Mouse (Mus musculus): ENCODE data around the gene Tfeb. TPM values are rescaled to one million over a fixed set of nuclear protein-coding genes. Genes with fewer than 3 reads are reported as not detected.

Tfeb gene
- polyA plus RNA-seq, 1 experiment from 2014 or later, result 2.1 TPM

DNA sequence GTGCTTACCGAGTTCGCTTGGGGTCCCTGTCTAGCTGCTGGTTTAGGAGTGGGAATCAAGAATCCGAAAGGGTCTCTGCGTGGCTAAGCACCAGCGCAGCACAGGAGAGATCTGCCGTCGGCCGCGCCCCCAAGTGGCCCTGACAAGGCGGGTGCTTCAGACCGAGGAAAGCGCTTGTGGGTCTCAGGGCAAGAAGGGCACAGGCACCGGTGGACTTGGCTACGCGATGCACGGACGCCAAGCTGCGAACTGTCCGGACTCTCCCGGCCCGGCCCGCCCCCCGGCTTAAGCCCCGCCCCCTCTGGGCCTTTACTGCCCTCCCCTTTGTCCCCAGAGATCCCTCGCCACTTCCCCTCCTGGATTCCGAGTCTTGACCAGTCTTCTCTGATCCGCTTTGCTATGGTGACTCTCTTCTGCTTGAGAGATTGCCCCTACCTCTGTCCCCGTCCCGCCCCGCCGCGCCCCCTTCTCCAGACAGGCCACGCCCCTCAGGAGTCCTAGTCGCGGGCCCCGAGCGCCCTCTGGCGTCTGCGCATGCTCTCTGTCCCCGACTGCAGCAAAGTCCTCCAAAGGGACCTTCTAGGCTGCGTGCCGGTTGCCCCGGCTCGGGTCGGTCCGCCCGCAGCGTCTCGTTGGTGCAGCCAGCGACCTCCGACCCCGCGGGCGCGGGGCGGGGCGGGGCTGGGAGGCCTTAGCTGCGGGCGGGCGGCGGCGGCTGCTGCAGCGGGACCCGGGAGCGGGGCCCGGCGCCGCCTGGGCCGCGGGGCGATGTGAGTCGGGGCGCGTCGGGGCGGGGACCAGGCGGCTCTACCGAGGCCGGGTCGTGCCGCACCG, 42.1 kb upstream of the Tfeb start, which contains the start of gene Prickle4:
TSS of gene Prickle4 (minus strand) at position 234 of the 834 bp plus-strand sequence.
- H3K9me3 ChIP-seq (ENCODE audit: control insufficient read depth, low read length), result no peaks in the 10 kb centered on the region
- H3K4me1 ChIP-seq (ENCODE audit: control insufficient read depth, insufficient read depth, low read length), result peaks cover 13% of the 10 kb centered on the region
- H3K4me3 ChIP-seq (ENCODE audit: low read depth, low read length), result peak within 1 kb of the TSS; percentile 80
- no peaks in the 10 kb centered on the region for H3K27me3 ChIP-seq (ENCODE audit: control insufficient read depth, insufficient read depth, low read length)
- WGBS, result under 1% methylated on average over 81 of the region's 82 CpGs
- H3K27ac ChIP-seq (ENCODE audit: low read depth, low read length), result peak within 1 kb of the TSS; percentile 68
- no peaks in the 10 kb centered on the region; the same call in 1 of the 2 replicates for H3K36me3 ChIP-seq (ENCODE audit: control insufficient read depth, insufficient read depth, low read length)
- ATAC-seq (ENCODE audit: low FRiP score) (peak; percentile 97), DNase-seq (ENCODE audit: low spot score, missing footprints) (peak; percentile 100)
- peak within 1 kb of the TSS; percentile 56 for H3K4me2 ChIP-seq
- H3K9ac ChIP-seq (ENCODE audit: low read length), result peak within 1 kb of the TSS; percentile 92

DNA sequence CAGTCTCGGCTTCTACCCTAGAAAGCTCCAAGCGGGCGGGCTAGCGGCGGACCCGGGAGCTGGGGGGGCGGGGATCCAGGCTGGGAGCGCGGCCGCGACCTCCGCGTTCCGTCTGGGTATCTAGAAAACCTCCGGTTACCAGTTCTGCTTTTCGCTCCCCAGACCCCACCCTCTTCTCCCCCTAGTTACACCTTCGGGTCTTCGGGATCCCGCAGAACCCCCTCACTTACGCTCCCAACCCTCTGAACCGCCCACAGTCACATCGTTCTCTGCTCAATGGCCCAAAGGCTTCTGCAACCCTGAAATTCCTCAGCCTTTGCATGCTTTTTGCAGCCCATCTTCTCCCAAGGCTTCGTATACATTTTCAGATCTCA, 41.5 kb upstream of the Tfeb start:
- ATAC-seq (ENCODE audit: low FRiP score) (peak; percentile 17; the same call in 1 of the 2 replicates), DNase-seq (ENCODE audit: low spot score, missing footprints) (no peak)
- under 1% methylated on average over 23 of the region's 23 CpGs for WGBS
- Histone ChIP-seq H3K36me3 (ENCODE audit: control insufficient read depth, insufficient read depth, low read length) (no peaks in the 10 kb centered on the region; the same call in 1 of the 2 replicates), H3K9ac (ENCODE audit: low read length) (peak overlapping the region; percentile 92), H3K9me3 (ENCODE audit: control insufficient read depth, low read length) (no peaks in the 10 kb centered on the region), H3K27ac (ENCODE audit: low read depth, low read length) (peak overlapping the region; percentile 68), H3K4me1 (ENCODE audit: control insufficient read depth, insufficient read depth, low read length) (peaks cover 11% of the 10 kb centered on the region), H3K4me3 (ENCODE audit: low read depth, low read length) (peak overlapping the region; percentile 80), H3K4me2 (peak overlapping the region; percentile 56), H3K27me3 (ENCODE audit: control insufficient read depth, insufficient read depth, low read length) (no peaks in the 10 kb centered on the region)

DNA sequence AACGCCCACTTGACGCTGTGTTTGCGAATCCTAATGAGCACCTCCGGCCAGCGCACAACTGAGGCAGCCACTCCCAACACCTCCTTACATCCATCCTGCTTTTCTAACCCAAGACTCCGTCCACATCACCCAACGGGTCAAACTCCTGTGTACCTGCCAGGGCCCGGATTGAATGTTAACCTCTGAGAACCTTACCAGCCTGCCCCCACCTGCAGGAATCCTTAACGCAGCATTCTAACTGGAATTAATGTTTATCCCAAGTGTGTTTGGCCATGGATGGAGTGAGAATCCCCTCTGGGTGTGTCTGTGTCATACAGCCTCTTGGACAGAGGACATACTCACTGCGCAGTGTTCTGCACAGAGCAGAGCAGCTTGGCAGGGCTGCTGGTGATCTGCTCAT, 38.7 kb upstream of the Tfeb start:
- H3K27ac ChIP-seq (ENCODE audit: low read depth, low read length), result no peak overlapping the region
- H3K36me3 ChIP-seq (ENCODE audit: control insufficient read depth, insufficient read depth, low read length), result peaks cover 7% of the 10 kb centered on the region; the same call in 1 of the 2 replicates
- DNase-seq (ENCODE audit: low spot score, missing footprints) (no peak), ATAC-seq (ENCODE audit: low FRiP score) (no peak)
- no peak overlapping the region for H3K4me2 ChIP-seq
- no peak overlapping the region for H3K9ac ChIP-seq (ENCODE audit: low read length)
- H3K9me3 ChIP-seq (ENCODE audit: control insufficient read depth, low read length), result no peaks in the 10 kb centered on the region
- no peak overlapping the region for H3K4me3 ChIP-seq (ENCODE audit: low read depth, low read length)
- peaks cover 11% of the 10 kb centered on the region for H3K4me1 ChIP-seq (ENCODE audit: control insufficient read depth, insufficient read depth, low read length)
- WGBS, result 89% methylated on average over 10 of the region's 10 CpGs
- H3K27me3 ChIP-seq (ENCODE audit: control insufficient read depth, insufficient read depth, low read length), result peaks cover 4% of the 10 kb centered on the region; the same call in 1 of the 2 replicates

DNA sequence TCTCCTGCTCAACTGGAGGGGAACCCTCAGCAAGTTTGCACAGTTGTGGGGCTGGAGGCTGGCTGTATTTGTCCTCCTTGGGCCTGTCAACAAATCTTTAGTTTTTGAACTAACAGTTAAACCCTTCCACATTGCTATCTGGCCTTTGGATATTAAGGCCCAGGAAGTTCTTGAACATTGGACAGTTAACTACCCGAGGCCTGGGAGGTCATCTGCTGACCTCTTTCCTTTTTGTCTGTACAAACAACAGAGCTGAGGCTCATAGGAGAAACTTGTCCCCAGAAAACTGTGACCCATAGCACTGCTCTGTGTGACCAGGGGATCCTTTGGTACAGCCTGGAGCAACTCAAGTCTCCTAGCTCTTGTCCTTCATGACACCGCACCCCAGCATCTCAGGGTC, 37.8 kb upstream of the Tfeb start:
- ATAC-seq (ENCODE audit: low FRiP score), result no peak
- DNase-seq (ENCODE audit: low spot score, missing footprints), result no peak
- peaks cover 7% of the 10 kb centered on the region; the same call in 1 of the 2 replicates for H3K36me3 ChIP-seq (ENCODE audit: control insufficient read depth, insufficient read depth, low read length)
- H3K27me3 ChIP-seq (ENCODE audit: control insufficient read depth, insufficient read depth, low read length), result peaks cover 8% of the 10 kb centered on the region; the same call in 1 of the 2 replicates
- no peak overlapping the region for H3K4me2 ChIP-seq
- WGBS, result 88% methylated on average over 2 of the region's 2 CpGs
- H3K4me1 ChIP-seq (ENCODE audit: control insufficient read depth, insufficient read depth, low read length), result peaks cover 7% of the 10 kb centered on the region
- no peak overlapping the region for H3K4me3 ChIP-seq (ENCODE audit: low read depth, low read length)
- H3K9ac ChIP-seq (ENCODE audit: low read length), result no peak overlapping the region
- no peaks in the 10 kb centered on the region for H3K9me3 ChIP-seq (ENCODE audit: control insufficient read depth, low read length)
- no peak overlapping the region for H3K27ac ChIP-seq (ENCODE audit: low read depth, low read length)

DNA sequence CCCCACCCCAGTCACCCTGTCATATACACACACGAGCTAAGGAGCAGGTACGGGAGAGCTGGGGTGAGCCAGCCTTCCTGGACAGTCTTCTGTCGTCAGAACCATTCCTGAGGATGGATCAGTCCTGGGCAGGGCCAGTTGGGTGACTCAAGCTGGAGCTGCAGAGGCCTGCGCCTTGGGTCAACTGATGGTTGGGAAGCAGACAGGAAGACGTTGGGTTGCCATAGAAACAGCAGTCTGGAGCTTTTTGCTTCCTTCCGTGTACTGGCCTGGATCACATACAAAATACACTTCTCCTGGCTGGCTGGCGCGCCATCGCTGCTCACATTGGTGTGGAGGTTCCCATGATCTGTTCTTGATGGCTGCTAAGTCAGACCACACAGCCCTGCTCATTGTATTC, 35.0 kb upstream of the Tfeb start:
- no peak overlapping the region for H3K9ac ChIP-seq (ENCODE audit: low read length)
- H3K36me3 ChIP-seq (ENCODE audit: control insufficient read depth, insufficient read depth, low read length), result peaks cover 7% of the 10 kb centered on the region; the same call in 1 of the 2 replicates
- no peaks in the 10 kb centered on the region for H3K9me3 ChIP-seq (ENCODE audit: control insufficient read depth, low read length)
- H3K4me1 ChIP-seq (ENCODE audit: control insufficient read depth, insufficient read depth, low read length), result no peaks in the 10 kb centered on the region
- DNase-seq (ENCODE audit: low spot score, missing footprints) (no peak), ATAC-seq (ENCODE audit: low FRiP score) (no peak)
- no peak overlapping the region for H3K27ac ChIP-seq (ENCODE audit: low read depth, low read length)
- 77% methylated on average over 9 of the region's 9 CpGs for WGBS
- H3K4me3 ChIP-seq (ENCODE audit: low read depth, low read length), result no peak overlapping the region
- H3K4me2 ChIP-seq, result no peak overlapping the region
- peaks cover 8% of the 10 kb centered on the region; the same call in 1 of the 2 replicates for H3K27me3 ChIP-seq (ENCODE audit: control insufficient read depth, insufficient read depth, low read length)

DNA sequence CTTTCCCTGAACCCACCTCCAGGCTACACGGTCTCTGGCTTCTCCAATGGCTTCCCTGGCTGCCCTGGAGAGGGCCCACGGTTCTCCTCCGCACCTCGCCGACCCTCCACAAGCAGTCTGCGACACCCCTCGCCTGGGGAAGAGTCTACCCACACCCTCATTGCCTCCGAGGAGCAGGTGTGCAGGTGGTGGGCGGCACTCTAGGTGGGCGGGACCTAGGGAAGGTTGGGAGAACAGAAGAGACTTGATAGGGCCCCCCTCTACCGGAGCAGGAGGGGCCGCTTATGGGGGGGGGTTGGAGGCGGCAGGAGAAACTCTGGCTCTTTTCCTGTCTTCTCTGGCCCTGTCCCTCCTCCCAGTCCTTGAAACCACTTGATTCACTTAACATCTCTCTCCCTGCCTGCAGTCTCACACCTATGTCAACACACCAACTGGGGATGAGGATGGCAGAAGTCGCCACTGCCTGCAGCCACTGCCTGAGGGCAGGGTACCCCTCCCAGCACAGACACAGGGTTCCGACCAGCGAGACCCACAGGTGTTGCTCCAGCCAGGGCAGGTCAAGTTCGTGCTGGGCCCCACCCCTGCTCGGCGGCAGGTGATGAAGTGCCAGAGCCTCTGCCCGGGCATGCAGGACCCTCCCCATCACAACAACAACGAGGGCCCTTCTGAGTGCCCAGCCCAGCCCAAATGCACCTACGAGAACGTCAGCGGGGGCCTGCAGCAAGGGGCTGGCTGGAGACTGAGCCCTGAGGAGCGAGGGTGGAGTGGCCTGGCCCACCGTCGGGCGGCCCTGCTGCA, 34.1 kb upstream of the Tfeb start:
- no peaks in the 10 kb centered on the region for H3K9me3 ChIP-seq (ENCODE audit: control insufficient read depth, low read length)
- H3K4me3 ChIP-seq (ENCODE audit: low read depth, low read length), result no peak overlapping the region
- peaks cover 7% of the 10 kb centered on the region; the same call in 1 of the 2 replicates for H3K36me3 ChIP-seq (ENCODE audit: control insufficient read depth, insufficient read depth, low read length)
- H3K27ac ChIP-seq (ENCODE audit: low read depth, low read length), result no peak overlapping the region
- H3K4me1 ChIP-seq (ENCODE audit: control insufficient read depth, insufficient read depth, low read length), result no peaks in the 10 kb centered on the region
- 53% methylated on average over 28 of the region's 28 CpGs for WGBS
- H3K27me3 ChIP-seq (ENCODE audit: control insufficient read depth, insufficient read depth, low read length), result peaks cover 8% of the 10 kb centered on the region; the same call in 1 of the 2 replicates
- ATAC-seq (ENCODE audit: low FRiP score) (no peak; the same call in 1 of the 2 replicates), DNase-seq (ENCODE audit: low spot score, missing footprints) (no peak)
- no peak overlapping the region for H3K4me2 ChIP-seq
- H3K9ac ChIP-seq (ENCODE audit: low read length), result no peak overlapping the region

DNA sequence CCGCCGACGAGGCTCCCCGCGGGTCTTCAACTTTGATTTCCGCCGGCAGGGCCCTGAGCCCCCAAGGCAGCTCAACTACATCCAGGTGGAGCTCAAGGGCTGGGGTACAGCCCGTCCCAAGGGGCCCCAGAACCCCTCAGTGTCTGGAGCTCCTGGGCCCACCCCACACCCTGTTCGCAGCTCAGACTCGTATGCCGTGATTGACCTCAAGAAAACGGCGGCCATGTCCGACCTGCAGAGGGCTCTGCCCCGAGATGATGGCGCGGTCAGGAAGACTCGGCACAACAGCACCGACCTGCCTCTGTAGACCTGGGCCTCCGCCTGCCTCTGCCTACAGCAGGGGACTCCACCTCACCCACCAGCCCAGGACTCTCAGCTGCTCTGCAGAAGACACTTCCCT, 33.3 kb upstream of the Tfeb start:
- no peak overlapping the region for H3K9ac ChIP-seq (ENCODE audit: low read length)
- no peaks in the 10 kb centered on the region for H3K4me1 ChIP-seq (ENCODE audit: control insufficient read depth, insufficient read depth, low read length)
- no peak overlapping the region for H3K27ac ChIP-seq (ENCODE audit: low read depth, low read length)
- DNase-seq (ENCODE audit: low spot score, missing footprints) (peak; percentile 84), ATAC-seq (ENCODE audit: low FRiP score) (no peak)
- H3K27me3 ChIP-seq (ENCODE audit: control insufficient read depth, insufficient read depth, low read length), result peaks cover 8% of the 10 kb centered on the region; the same call in 1 of the 2 replicates
- WGBS, result 30% methylated on average over 20 of the region's 20 CpGs
- H3K4me3 ChIP-seq (ENCODE audit: low read depth, low read length), result no peak overlapping the region
- H3K4me2 ChIP-seq, result no peak overlapping the region
- peaks cover 7% of the 10 kb centered on the region; the same call in 1 of the 2 replicates for H3K36me3 ChIP-seq (ENCODE audit: control insufficient read depth, insufficient read depth, low read length)
- no peaks in the 10 kb centered on the region for H3K9me3 ChIP-seq (ENCODE audit: control insufficient read depth, low read length)

DNA sequence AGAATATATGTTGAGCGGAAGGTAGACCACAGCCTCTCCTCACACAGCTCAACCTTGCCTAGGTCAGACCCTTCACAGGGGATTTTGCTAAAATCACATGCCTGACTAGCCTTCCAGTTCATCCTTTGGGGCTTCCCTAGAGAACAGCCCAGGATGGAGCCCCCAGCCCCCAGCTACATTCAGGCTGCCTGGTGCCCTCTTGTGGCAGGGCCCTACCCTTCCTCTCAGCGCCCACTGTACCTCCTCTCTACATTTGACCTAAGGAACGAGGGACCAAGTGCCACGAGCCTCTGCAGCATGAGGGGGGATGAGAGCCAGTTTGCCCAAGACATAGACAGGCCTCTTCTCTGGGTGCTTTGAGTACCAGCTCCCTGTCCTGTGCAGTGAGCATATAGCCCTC, 32.1 kb upstream of the Tfeb start:
- peaks cover 8% of the 10 kb centered on the region; the same call in 1 of the 2 replicates for H3K27me3 ChIP-seq (ENCODE audit: control insufficient read depth, insufficient read depth, low read length)
- no peaks in the 10 kb centered on the region for H3K9me3 ChIP-seq (ENCODE audit: control insufficient read depth, low read length)
- WGBS, result 81% methylated on average over 4 of the region's 4 CpGs
- H3K4me3 ChIP-seq (ENCODE audit: low read depth, low read length), result no peak overlapping the region
- no peak overlapping the region for H3K4me2 ChIP-seq
- DNase-seq (ENCODE audit: low spot score, missing footprints) (no peak), ATAC-seq (ENCODE audit: low FRiP score) (no peak)
- no peak overlapping the region for H3K9ac ChIP-seq (ENCODE audit: low read length)
- peaks cover 7% of the 10 kb centered on the region; the same call in 1 of the 2 replicates for H3K36me3 ChIP-seq (ENCODE audit: control insufficient read depth, insufficient read depth, low read length)
- H3K27ac ChIP-seq (ENCODE audit: low read depth, low read length), result no peak overlapping the region
- H3K4me1 ChIP-seq (ENCODE audit: control insufficient read depth, insufficient read depth, low read length), result no peaks in the 10 kb centered on the region

All from midbrain, embryonic 11.5 days (tissue).